Mouse (Mus musculus) layer of hippocampus, adult 2 months (tissue): ENCODE results near the gene Itih4. TPM values are rescaled to one million over a fixed set of nuclear protein-coding genes. Genes with fewer than 3 reads are reported as not detected.
A peak's percentile ranks its signal among the peaks of the same experiment; 100 is the strongest.

ENCODE experiments used
- DNase-seq, 2 experiments: peaks; one replicate each; pipeline ENCODE4 v3.0.0; 2022; ENCODE audit warnings: low spot score in 2 of 2
- H3K27ac ChIP-seq: fragments of 200-600 bp; 2 replicates; pipeline ENCODE4 v1.8.1; 2022
- H3K4me3 ChIP-seq: fragments of 200-600 bp; 2 replicates; pipeline ENCODE4 v1.8.1; 2022; ENCODE audit warnings: mild to moderate bottlenecking
- CTCF ChIP-seq: fragments of 200-600 bp; conservative IDR thresholded peaks from 2 replicates; pipeline ENCODE4 v1.8.1; 2022; ENCODE audit warnings: antibody characterized with exemption, mild to moderate bottlenecking, moderate library complexity
- long read RNA-seq, 2 experiments: library from polyadenylated mRNA; stranded (forward); transcript quantifications; one replicate each; pipeline ENCODE4 v2.0.0; 2021; ENCODE audit warnings: borderline mapping rate in 2 of 2
- total RNA-seq, 2 experiments: library from RNA; stranded (reverse); gene quantifications; 2 replicates each; pipeline ENCODE4 v1.2.3; 2021

The Itih4 gene
- under 1 TPM in 1 of 2 experiments, not detected in 1; 0.36 TPM for total RNA-seq
- long read RNA-seq, experiment 1: 0 reads
- long read RNA-seq, experiment 2: 0 reads

DNA sequence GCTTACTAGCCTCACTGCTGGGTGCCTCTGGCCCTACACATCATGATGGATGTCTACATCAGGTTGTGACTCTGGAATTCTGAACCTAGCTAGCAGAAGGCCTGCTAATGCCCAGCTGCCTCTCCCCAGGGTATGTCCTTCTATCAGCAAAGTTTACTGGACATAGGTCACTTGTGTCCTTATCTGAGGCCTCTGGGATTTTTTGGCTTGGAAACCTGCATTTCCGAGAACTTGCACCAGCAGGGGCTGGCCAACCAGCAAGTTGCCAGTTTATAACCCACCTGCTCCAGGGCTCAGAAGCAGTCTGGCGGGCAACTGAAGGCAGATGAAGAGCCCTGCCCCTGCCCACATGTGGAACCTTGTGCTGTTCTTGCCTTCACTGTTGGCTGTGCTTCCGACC lies at the start of gene Itih4:
Gene Itih4, plus strand, starts transcription at position 273 of the 400 bp plus-strand sequence.
- H3K4me3 ChIP-seq: no peak within 1 kb of the TSS
- no peak within 1 kb of the TSS for H3K27ac ChIP-seq
- no peak for TF ChIP-seq CTCF
- DNase-seq: no peak

DNA sequence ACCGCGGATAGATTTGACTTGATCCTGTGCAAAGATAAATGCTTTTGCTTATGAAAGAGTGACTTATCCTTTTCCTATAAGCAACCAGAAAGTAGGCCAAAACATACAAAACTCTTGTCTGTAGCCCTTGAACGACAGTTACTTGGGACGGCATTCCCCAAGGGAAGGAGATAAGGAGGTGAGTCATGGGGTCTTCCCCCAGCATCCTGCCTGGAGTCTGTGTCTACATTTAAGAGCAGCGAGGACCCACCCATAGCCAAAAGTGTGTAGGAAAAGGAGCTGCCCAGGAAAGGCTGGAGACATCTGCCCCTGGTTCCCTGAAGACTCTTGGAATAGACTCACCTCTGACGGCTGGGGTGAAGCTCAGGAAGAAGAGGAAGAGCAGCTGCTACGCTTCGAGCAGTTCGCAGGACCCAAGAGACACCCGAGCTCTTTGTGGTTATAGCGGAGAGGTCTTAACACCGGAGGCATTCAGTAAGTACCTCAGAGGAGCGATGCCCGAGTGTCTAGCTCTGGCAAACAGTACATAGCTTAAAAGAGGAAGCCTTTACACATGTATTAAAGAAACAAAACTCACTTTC lies 48.8 kb upstream of the Itih4 start:
- no peak for TF ChIP-seq CTCF

DNA sequence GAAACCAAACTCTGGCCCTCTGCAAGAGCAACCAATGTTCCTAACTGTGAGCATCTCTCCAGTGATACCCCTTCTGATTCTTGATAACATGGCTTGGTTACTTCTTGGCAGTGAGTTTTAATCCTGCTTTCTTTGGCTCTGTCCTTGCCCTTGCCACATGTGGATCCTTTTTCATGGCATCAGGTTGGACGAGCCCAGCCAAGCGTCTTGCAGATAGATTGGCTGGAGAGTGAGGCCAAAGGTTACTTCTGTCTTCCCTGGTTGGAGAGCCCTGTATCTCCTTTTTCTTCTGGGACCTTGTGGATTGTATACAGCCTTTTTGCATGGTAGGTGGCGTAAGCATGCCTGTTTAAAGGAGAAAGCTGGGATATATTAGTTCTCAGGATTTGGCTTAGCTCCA lies 42.6 kb upstream of the Itih4 start:
- H3K27ac ChIP-seq: no peak overlapping the region
- DNase-seq: no peak

More for the DNA sequence above, 48.8 kb upstream of the Itih4 start:
- Histone ChIP-seq H3K4me3 (no peak overlapping the region), H3K27ac (no peak overlapping the region)
- DNase-seq: no peak

DNA sequence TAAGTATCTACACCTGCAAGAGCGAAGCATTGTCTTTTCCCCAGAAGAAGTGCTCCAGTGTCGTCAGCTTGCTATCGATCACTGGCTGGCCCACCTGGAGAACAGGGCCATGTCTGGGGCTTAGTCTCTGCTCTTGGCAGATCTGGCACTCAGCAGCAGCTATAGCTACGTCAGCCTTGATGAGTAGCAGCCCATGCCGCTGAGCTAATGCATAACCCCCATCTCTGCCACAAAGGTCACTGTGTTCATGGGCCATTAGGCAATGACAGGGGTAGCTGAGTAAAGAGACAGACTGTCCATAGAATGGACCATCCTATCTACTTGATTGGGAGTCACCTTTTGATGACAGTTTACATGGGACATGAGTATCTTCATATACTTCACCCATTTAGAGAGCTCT lies 35.8 kb upstream of the Itih4 start:
- H3K4me3 ChIP-seq: no peak overlapping the region

More for the DNA sequence above, 42.6 kb upstream of the Itih4 start:
- no peak for TF ChIP-seq CTCF
- no peak overlapping the region for H3K4me3 ChIP-seq

DNA sequence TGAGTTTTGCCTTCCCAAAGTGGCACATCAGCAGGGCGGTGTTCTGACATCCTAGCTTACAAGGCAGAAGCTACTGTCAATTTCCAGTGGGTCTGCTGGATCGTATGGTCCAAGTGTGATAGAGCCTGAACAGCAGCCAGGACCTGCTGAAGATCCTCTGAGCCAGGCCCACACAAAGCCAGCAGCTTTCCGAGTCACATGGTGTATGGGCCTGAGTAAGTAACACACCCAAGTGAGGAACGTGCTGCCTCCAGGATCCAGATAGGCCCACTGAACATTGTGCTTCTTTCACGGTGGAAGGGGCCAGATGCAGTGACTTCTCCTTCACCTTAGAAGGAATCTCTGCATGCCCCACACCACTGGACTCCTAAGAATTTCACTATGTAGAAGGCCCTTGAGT lies 34.0 kb upstream of the Itih4 start:
- TF ChIP-seq CTCF: no peak
- no peak overlapping the region for H3K27ac ChIP-seq
- DNase-seq: no peak
- no peak overlapping the region for H3K4me3 ChIP-seq

More for the DNA sequence above, 35.8 kb upstream of the Itih4 start:
- no peak for TF ChIP-seq CTCF
- no peak overlapping the region for H3K27ac ChIP-seq
- DNase-seq: no peak

DNA sequence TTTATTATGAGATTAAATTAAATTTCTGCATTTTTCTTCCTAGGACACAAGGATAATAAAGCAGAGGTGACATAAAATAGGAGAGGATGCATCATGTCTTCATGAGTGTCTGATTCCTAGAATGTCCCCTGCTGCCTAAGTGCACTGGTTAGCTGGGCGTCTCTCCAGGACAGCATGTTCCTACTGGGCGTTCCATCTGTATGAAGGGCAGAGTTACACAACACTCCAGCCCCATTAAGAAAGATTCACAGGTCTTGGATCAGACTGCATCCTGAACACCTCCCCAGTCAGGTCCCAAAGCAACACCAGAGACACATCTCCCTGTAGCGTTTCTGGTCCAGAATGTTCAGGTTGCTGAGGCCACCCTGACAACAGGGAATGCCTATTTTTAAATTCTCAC lies 31.0 kb upstream of the Itih4 start:
- Histone ChIP-seq H3K27ac (no peak overlapping the region), H3K4me3 (no peak overlapping the region)
- TF ChIP-seq CTCF: no peak
- DNase-seq: no peak

DNA sequence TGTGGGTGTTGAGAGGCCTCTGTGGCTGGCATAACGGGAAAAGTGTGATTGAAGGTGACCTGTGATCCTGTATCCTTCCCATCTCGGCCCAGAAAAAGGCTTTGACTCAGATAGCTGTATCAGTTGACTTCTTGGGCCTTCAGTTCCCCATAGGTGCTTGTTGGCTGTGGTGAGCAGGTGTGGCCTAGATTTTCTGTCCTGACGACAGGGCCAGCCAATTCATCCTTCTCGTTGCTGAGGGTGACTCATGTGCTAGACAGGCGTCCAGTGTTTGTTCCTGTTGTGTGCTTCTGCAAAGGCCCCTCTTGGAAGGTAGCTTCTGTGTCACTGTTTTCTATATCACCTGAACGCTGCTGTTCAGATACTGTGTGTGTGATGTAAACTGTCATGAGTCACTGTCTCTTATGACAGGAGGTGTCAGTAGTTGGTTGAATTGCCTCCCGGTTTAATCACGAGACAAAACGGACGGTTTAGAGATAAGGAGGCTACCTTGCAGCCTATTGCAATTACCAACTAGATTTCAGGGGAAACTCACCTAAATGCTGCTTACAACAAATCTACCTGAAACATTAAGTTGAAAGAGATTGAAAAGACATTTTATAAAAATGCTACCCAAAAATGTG lies 29.3 kb upstream of the Itih4 start:
- Histone ChIP-seq H3K4me3 (no peak overlapping the region), H3K27ac (no peak overlapping the region)
- TF ChIP-seq CTCF: no peak
- no peak for DNase-seq

DNA sequence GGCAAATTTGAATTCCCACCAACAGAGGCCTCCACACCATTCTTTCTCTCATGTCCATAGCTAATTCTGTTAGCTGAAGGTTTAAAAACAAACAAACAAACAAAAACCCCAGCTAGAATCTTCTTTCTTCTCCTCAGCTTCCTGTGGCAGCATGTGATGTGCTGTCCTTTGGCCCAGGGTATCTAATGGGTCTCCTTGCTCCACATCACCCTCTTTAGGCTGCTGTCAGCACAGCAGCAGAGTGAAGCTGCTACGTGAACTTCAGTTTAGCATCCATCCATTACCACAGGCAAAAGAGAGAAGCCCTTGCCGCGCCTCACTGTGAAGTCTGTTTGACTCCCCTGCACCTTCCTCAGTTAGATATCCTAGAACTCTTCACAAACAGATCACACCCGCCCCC lies 28.3 kb upstream of the Itih4 start:
- DNase-seq: no peak
- no peak overlapping the region for H3K4me3 ChIP-seq
- peak; percentile 69 for TF ChIP-seq CTCF
- no peak overlapping the region for H3K27ac ChIP-seq

DNA sequence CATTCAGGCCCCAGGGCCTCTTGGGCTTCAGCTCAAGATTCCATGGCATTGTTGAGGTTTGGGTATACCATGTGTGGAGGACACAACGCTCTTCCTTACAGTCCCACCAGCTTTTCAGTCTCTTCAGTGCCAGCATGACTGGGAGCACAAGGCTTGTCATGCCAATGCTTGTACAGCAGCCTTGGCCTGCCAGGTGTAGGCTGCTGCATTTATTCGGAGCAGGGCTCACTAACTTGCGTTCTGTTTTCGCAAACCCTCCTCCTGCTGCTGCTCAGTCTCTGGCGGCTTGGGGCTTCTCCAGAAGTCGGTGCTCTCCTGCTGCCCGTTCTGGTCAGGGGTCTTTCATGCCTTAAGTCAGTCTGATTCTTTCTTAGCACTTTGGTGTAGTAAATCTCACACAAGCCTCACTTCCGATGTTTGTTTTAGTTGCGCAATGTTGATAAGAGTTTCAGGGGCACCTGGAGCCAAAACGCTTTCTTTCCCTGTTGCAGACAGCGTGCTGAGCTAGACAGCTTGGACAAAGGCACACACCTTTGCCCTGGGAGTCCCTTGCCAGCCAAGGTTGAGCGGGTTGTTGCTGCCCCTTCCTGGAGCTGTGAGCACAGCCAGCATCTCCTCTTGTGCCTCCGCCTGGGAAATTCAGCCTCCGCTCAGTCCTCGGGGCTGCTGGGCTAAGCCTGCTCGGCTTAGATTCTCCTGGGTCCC lies 24.7 kb upstream of the Itih4 start:
- TF ChIP-seq CTCF: no peak
- no peak for DNase-seq
- Histone ChIP-seq H3K4me3 (no peak overlapping the region), H3K27ac (no peak overlapping the region)

DNA sequence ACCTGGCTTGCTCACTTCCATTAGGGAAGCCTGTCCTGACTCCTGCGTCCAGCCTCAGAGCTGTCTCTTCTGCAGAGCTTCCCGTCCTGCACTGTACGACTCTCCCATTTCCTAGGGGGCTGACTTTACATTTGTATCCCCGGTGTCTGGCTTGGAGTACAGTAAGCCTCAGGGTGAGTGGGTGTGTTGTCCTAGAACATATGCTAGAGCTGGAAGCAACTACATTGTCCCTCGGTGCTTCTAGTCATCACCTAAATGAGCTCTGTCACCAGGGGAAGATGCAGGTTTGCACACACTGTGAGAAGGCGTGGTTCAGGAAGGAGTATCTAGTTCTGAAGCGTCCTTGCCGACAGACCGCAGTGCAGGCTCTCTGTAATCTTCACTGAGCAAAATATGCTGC lies 23.9 kb upstream of the Itih4 start:
- Histone ChIP-seq H3K4me3 (no peak overlapping the region), H3K27ac (no peak overlapping the region)
- TF ChIP-seq CTCF: no peak
- DNase-seq: no peak

DNA sequence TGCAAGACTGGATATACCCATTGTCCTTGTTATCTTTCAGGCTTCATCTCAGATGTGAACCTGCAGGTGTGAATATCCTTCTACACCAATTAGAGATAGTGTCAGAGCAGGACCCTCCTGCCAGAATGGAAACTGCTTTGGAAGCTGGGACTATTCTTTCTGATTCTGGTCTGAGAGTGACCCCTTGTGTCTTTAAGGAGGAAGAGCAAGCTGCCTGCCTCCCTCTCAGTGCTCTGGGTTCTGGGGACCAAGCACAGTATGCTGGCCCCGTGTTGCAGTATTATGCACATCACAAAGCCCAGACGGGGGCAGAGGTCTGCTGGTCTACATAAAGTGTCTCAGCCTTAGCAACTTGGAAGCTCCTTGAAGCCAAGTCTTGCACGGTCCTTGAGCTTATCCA lies 21.0 kb upstream of the Itih4 start:
- TF ChIP-seq CTCF: peak; percentile 75
- H3K27ac ChIP-seq: no peak overlapping the region
- no peak for DNase-seq
- H3K4me3 ChIP-seq: no peak overlapping the region

DNA sequence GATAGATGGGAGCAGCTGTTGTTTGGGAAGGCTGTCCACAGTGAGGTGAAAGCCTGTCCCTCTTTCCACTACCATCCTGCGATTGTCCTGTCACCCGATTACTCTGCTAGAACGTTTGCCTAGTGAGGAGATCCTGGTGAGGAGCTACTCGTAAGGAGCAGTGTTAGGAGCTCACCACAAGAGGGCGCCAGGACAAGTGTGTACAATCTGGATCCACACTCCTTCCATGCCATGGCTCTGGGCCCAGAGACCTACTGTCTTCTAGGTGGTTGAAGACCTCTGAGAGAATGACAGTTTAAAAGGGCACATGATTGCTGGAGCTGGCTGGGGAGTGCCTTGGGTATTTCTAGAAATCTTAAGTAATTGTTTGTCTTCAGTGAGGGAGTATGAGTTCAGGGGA lies 19.2 kb upstream of the Itih4 start:
- H3K27ac ChIP-seq: no peak overlapping the region
- peak; percentile 97 for TF ChIP-seq CTCF
- DNase-seq: peak; percentile 64 to 76
- H3K4me3 ChIP-seq: no peak overlapping the region

DNA sequence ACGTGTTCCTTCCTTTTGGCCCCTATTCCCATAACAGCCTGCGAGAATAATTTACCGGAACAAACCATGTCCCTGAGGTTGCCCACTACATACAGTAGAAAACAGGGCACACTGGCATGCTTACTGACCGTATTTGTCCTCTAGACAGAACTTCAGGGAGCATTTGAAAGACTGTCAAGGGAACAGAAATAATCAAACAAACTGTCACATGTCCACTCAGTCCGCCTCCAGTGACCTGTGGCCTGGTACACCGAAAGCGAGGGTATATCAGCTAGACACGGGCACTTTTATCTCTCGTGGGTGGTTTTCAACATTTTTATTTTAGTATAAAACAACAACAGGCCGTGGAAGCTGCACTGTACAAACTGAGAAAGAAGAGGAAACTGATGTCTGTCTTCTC lies 17.4 kb upstream of the Itih4 start:
- no peak overlapping the region for H3K27ac ChIP-seq
- no peak for DNase-seq
- no peak for TF ChIP-seq CTCF
- no peak overlapping the region for H3K4me3 ChIP-seq
